Mouse (Mus musculus): ENCODE measurements around the gene Atg4a. TPM values are rescaled to one million over a fixed set of nuclear protein-coding genes. Genes with fewer than 3 reads are reported as not detected.

Atg4a gene
- 10 to 100 TPM; 24.6 to 25.9 TPM for total RNA-seq (2021)
- long read RNA-seq, experiment 1, transcript Atg4a-201 (13 exons, 2,202 nt) = major isoform, 45 of 53 reads
- long read RNA-seq, experiment 1, partial matches to known transcripts = 5 of 53 reads
- long read RNA-seq, experiment 1, other reads (novel, unspliced or antisense) = 2 of 53 reads
- long read RNA-seq, experiment 2, transcript Atg4a-201 (13 exons, 2,202 nt) = major isoform, 57 of 72 reads
- long read RNA-seq, experiment 2, partial matches to known transcripts = 13 of 72 reads
- long read RNA-seq, experiment 2, other reads (novel, unspliced or antisense) = 2 of 72 reads

DNA sequence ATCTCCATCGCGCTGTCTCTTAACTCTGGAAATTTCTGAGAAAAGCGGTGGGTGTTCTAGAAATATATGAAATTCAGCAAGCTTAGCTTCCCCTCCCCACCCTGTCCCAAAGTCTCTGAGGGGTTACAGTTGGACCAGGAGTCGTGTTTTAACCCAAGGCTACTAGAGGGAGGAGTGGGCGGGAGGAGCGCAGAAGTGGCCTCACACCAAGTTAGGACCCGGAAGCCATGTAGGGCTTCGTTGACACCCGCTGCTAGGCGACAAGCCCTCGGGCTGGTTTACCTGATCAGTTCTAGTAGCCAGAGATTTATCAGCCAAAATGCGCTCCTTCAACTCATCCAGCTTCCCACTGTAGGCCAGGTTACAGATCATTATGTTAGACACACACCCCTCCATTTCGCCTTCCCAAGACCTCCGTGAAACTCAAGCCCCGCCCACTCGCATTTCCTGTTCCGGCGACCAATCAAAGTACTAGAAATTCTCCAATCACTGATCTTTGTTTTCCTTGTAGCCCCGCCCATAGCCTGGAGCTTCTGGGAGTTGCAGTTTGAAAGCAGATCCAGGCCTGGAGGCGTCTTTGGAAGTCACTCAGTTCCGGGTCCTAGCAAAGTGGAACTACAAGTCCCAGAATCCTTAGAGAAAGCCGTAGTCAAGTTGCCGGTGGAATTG is at the start of gene Atg4a, which contains the start of gene Psmd10:
TSS of gene Atg4a (plus strand) at position 636 of the 669 bp plus-strand sequence.
TSS of gene Psmd10 (minus strand) at position 457 of the 669 bp plus-strand sequence.
- peak; percentile 80 for DNase-seq

GRCm38 (mm10) chrX:140907360-140907759 is 49.3 kb upstream of the Atg4a start, which contains the start of gene Vsig1:
Vsig1 (plus strand) TSS chrX:140907608.
- no peak for DNase-seq

DNA sequence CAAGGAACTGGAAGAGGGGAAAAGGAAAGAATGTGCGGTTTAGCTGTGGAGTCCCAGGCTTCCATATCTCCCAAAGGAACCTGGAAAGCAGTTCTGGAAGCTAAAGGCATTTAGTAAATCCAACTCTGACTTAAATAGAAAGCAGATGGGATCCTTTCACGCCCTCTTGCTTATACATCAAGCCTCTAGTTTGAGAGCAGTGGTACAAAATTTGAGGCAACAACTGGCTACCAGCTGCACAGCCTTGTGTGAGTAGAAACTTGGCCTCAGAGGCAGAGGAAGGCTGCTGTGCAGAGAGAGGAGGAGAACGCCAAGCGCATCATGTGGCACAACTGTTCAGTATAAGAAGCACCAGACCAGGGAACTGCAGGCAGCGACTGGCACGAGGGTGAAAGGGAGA is 35.4 kb upstream of the Atg4a start:
- DNase-seq = no peak

DNA sequence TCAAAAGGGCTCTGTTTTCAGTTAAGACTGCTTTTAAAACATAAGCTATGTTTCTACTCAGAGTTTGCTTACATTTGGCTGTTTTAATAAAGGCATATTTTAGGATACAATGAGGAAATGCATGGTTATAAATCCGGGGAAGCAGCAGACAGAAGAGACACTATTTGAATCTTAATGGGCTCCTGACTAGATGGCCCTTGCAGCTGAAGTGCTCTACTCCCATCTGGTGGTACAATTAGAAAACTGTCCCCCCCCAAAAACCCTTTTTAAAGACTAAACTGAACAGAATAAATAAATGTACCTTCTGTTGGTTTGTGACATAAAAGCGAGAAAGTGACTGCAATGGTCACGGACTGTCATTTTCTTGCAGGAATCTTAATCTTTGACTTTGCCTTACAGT is 24.6 kb upstream of the Atg4a start:
- no peak for DNase-seq

DNA sequence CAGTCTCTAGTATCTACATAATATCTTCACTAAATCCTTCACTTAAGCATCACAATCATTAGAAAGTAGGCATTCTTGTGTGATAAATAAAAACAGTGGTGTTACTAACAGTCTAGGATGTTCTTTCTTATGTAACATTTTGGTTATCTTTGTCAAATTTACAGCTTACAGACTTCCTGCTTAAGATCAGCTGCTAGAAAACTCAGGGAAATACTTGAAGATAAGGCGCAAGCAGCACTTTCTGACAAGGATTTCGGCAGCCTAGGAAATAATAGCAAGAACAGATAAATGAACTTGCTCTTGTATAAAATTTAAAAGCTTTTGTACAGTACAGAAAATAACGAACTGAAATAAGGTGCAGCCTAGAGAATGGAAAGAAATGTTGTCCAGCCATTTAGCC is 23.4 kb upstream of the Atg4a start:
- no peak for DNase-seq

DNA sequence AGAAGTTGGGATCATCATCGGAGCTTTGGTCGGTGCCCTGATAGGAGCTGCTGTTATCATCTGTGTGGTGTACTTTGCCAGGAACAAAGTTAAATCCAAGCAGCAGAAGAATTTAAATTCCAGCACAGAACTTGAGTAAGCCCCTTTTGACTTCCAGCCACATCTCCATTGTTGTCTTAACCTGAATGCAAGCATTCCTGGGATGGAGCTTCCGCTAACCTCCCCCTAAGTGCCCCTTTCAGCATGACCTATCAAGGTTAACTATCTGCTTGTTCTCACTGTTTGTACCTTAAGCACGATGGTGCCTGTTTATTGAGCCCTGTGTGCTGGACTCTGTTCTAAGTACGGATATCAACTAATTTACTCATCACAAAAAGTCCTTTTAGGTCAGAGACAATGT is 20.4 kb upstream of the Atg4a start:
- DNase-seq = no peak

DNA sequence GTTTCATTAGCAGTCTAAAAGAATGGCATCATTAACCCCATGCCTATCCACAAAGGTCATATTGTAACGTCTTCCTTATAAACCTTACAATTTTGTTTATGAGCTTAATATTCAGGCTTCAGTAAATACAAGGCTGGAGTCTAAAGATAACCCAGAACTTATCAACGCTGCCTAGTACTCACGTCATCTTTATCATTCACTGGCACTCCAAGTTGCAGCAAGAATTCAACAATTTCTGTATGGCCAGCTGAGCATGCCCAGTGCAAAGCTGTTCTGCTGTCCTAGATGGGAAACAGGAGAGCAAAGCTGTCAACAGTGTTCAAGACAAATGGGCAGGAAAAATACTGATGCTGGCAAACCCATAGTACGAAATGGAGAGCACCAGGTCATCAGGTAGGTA is 3.1 kb upstream of the Atg4a start:
- no peak for DNase-seq

DNA sequence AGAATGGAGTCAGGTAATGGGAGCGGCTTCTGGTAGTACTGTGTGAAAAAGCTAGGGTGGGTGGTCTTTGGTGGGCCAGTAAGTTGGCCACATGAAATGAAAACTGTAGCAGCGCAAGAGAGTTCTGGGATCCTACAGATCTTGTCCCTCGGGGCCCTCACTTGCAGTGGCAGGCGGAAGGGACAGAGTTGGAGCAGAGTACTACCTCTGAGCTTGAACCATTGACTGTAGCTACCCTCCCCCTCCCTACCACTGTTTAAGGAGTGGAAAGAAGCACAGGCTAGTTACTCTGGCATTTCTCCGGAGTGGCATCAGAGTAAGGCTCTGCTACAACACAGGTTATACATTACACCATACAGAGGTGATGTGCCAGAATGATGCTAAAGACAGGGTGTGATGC is 252 bp downstream of the Atg4a start:
- DNase-seq = no peak

DNA sequence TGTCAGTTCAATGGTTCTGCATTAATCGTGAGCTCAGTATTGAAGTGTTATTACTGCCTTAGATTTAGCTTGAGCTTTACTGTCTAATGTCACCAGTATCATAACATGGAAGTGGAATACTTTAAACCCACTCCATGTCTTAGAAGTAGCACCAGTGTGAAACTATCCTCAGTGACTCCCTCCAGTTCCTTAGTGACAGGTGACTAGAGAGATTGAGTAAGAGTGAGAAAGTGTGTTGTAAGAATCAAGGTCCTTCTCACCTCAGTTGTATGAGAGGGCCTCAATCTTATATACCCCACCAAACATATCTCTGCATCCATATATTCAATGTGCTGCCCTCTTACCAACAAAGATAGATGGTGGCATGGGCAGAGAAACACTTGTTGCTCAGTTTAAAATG is 22.2 kb downstream of the Atg4a start:
- no peak for DNase-seq

- no peak for DNase-seq
These were observed 22.8 kb downstream of the Atg4a start for GRCm38 (mm10) chrX:140979546-140979945.

GRCm38 (mm10) chrX:140980163-140980562 is 23.5 kb downstream of the Atg4a start:
- no peak for DNase-seq

- DNase-seq = no peak
These were observed 26.7 kb downstream of the Atg4a start for GRCm38 (mm10) chrX:140983206-140983960.

- DNase-seq = no peak
These were observed 28.1 kb downstream of the Atg4a start for GRCm38 (mm10) chrX:140984795-140985194.

GRCm38 (mm10) chrX:140985256-140985655 is 28.5 kb downstream of the Atg4a start:
- no peak for DNase-seq

GRCm38 (mm10) chrX:140996909-140997516 is 40.3 kb downstream of the Atg4a start:
- DNase-seq = no peak

DNA sequence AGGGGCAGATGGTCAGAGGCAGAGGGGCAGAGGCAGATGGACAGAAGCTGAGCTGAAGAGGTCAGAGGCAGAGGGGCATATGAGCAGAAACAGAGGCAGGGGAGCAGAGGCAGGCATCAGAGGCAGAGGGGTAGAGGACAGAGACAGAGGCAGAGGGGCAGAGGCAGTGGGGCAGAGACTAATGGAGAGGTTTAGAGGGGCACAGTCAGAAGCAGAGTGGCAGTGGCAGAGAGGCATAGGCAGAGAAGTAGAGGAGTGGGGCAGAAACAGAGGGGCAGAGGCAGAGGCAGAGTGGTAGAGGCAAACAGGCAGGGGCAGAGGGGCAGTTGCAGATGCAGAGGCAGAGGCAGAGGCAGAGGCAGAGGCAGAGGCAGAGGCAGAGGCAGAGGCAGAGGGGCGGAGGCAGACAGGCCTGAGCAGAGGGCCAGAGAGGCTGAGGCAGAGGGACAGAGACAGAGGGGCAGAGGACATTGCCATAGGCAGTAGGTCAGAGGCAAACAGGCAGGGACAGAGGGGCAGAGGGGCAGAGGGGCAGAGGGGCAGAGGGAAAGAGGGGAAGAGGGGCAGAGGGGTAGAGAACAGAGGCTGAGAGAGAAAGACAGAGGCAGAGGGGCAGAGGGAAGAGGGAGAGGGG is 41.3 kb downstream of the Atg4a start:
- no peak for DNase-seq

DNA sequence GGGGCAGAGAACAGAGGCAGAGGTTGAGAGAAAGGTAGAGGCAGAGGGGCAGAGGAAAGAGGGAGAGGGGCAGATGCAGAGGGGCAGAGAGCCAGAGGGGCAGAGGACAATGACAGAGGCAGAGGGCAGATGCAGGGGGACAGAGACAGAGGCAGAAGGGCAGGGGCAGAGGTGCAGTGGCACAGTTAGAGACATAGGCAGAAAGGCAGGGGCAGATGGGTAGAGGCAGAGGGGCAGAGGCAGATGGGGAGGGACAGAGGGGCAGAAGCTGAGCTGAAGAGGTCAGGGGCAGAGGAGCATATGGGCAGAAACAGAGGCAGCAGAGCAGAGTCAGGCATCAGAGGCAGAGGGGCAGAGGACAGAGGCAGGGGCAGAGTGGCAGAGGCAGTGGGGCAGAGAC is 42.2 kb downstream of the Atg4a start:
- DNase-seq = no peak

DNA sequence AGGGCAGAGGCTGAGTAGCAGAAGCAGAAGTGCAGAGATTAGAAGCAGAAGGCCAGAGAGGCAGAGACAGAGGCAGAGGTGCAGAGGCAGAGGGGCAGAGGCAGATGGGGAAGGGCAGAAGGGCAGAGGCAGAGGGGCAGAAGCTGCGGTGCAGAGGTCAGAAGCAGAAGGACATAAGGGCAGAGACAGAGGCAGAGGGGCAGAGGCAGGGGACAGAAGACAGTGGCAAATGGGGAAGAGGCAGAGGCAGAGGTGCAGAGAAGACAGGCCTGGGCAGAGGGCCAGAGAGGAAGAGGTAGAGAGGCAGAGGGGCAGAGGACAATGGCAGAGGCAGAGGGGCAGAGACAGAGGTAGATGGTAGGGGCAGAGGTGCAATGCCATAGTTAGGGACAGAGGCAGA is 193.0 kb downstream of the Atg4a start:
- no peak for DNase-seq

- DNase-seq = no peak
These were observed 193.6 kb downstream of the Atg4a start for GRCm38 (mm10) chrX:141150290-141150689.

- no peak for DNase-seq
These were observed 194.5 kb downstream of the Atg4a start for GRCm38 (mm10) chrX:141151182-141151581.

- DNase-seq = no peak
These were observed 200.0 kb downstream of the Atg4a start for GRCm38 (mm10) chrX:141156696-141157095.

GRCm38 (mm10) chrX:141157626-141158025 is 200.9 kb downstream of the Atg4a start:
- DNase-seq = no peak

Data from gastrocnemius, postnatal 10 days (tissue).